Mouse (Mus musculus): ENCODE data around the gene Ncln. TPM values are rescaled to one million over a fixed set of nuclear protein-coding genes. Genes with fewer than 3 reads are reported as not detected.

The Ncln gene
- polyA plus RNA-seq, 1 experiment from 2014 or later: 72.3 TPM

GRCm38 (mm10) chr10:81497401-81498270, 1.4 kb upstream of the Ncln start:
- Histone ChIP-seq H3K4me3 (ENCODE audit: low read depth, low read length) (no peak overlapping the region), H3K4me2 (ENCODE audit: low read depth, low read length, severe bottlenecking) (peak overlapping the region; percentile 83), H3K4me1 (replicated peaks; ENCODE audit: control insufficient read depth, insufficient read depth, low read length) (peaks cover 8% of the 10 kb centered on the region), H3K27ac (ENCODE audit: low read depth, low read length) (no peak overlapping the region), H3K9ac (ENCODE audit: low read length) (no peak overlapping the region), H3K36me3 (ENCODE audit: control insufficient read depth, insufficient read depth, low read length) (no peaks in the 10 kb centered on the region; the same call in 1 of the 2 replicates), H3K27me3 (ENCODE audit: control insufficient read depth, insufficient read depth, low read length) (no peaks in the 10 kb centered on the region), H3K9me3 (ENCODE audit: control insufficient read depth, low read length) (no peaks in the 10 kb centered on the region)
- DNase-seq (ENCODE audit: low spot score) (no peak), ATAC-seq (replicated peaks; ENCODE audit: low FRiP score) (no peak)
- 87% methylated on average over 17 of the region's 17 CpGs for WGBS

DNA sequence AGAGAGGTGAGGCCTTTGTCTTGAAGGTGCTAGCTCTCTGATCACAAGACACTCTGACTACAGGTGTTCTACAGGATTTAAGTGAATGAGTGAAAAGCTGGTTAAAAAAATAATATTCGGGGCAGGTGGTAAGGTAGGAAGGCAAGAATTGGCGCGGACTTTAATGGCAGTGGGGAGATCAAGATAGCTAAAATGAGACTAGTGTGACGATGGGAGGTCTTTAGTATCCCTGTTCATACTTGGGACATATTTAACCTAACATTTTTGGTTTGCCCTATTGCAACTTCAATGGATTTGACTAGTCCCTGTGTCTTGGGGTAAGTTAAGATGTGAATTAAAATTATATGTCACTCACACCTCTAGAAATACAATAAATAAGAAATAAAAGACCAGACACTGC, 777 bp upstream of the Ncln start:
- WGBS: 31% methylated on average over 4 of the region's 4 CpGs
- no peak for ATAC-seq (replicated peaks; ENCODE audit: low FRiP score)

DNA sequence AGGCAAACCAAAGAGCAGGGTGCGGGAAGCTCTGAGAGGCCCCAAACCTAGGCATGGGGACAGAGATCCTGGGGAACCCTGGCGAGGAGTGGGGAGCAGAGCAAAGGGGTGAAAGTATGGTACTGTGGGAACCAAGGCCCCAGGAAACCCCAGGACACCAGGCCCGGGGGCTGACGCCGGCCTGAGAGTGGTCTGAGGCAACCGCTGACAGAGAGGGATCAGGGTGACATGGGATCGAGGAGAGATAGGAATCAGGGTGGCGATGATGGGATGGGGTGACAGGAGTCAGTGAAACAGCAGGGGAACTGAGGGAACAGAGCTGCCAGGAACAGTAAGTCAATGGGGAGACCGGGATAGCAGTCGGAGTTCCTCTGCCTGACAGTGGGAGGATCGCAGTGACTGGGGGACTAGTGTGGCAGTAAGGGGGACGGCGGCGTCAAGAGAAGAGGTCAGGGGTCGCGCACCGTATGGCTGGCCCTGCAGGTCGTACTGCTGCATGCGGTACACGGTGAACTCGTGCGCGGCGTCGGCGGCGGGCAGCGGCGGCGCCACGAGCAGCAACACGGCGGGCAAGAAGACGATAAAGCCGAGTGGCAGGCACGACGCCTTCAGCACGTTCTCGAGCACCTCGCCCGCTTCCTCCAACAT, 452 bp downstream of the Ncln start:
- Histone ChIP-seq H3K4me2 (ENCODE audit: low read depth, low read length, severe bottlenecking) (peak overlapping the region; percentile 83), H3K27me3 (ENCODE audit: control insufficient read depth, insufficient read depth, low read length) (no peaks in the 10 kb centered on the region), H3K9me3 (ENCODE audit: control insufficient read depth, low read length) (no peaks in the 10 kb centered on the region), H3K36me3 (ENCODE audit: control insufficient read depth, insufficient read depth, low read length) (peaks cover 2% of the 10 kb centered on the region), H3K4me1 (replicated peaks; ENCODE audit: control insufficient read depth, insufficient read depth, low read length) (peaks cover 8% of the 10 kb centered on the region), H3K9ac (ENCODE audit: low read length) (peak overlapping the region; percentile 71), H3K27ac (ENCODE audit: low read depth, low read length) (no peak overlapping the region), H3K4me3 (ENCODE audit: low read depth, low read length) (peak overlapping the region; percentile 84)
- ATAC-seq (replicated peaks; ENCODE audit: low FRiP score) (peak; percentile 34), DNase-seq (ENCODE audit: low spot score) (peak; percentile 52)
- WGBS: 1% methylated on average over 41 of the region's 41 CpGs

More for the DNA sequence above, 777 bp upstream of the Ncln start:
- Histone ChIP-seq H3K27ac (ENCODE audit: low read depth, low read length) (no peak overlapping the region; the same call in 1 of the 2 replicates), H3K27me3 (ENCODE audit: control insufficient read depth, insufficient read depth, low read length) (no peaks in the 10 kb centered on the region), H3K4me1 (replicated peaks; ENCODE audit: control insufficient read depth, insufficient read depth, low read length) (peaks cover 8% of the 10 kb centered on the region), H3K9ac (ENCODE audit: low read length) (peak overlapping the region; percentile 37; the same call in 1 of the 2 replicates), H3K4me2 (ENCODE audit: low read depth, low read length, severe bottlenecking) (peak overlapping the region; percentile 83), H3K4me3 (ENCODE audit: low read depth, low read length) (peak overlapping the region; percentile 84), H3K9me3 (ENCODE audit: control insufficient read depth, low read length) (no peaks in the 10 kb centered on the region), H3K36me3 (ENCODE audit: control insufficient read depth, insufficient read depth, low read length) (no peaks in the 10 kb centered on the region; the same call in 1 of the 2 replicates)
- DNase-seq (ENCODE audit: low spot score): no peak

- ATAC-seq (replicated peaks; ENCODE audit: low FRiP score) (no peak), DNase-seq (ENCODE audit: low spot score) (peak; percentile 50)
- Histone ChIP-seq H3K36me3 (ENCODE audit: control insufficient read depth, insufficient read depth, low read length) (peaks cover 2% of the 10 kb centered on the region), H3K27me3 (ENCODE audit: control insufficient read depth, insufficient read depth, low read length) (no peaks in the 10 kb centered on the region), H3K9me3 (ENCODE audit: control insufficient read depth, low read length) (no peaks in the 10 kb centered on the region), H3K9ac (ENCODE audit: low read length) (peak overlapping the region; percentile 71), H3K4me2 (ENCODE audit: low read depth, low read length, severe bottlenecking) (peak overlapping the region; percentile 83), H3K27ac (ENCODE audit: low read depth, low read length) (no peak overlapping the region), H3K4me1 (replicated peaks; ENCODE audit: control insufficient read depth, insufficient read depth, low read length) (peaks cover 8% of the 10 kb centered on the region), H3K4me3 (ENCODE audit: low read depth, low read length) (peak overlapping the region; percentile 84)
- 78% methylated on average over 6 of the region's 6 CpGs for WGBS
These were observed 1.0 kb downstream of the Ncln start for GRCm38 (mm10) chr10:81495151-81495550.

GRCm38 (mm10) chr10:81494260-81495041, 1.7 kb downstream of the Ncln start:
- no peak overlapping the region for H3K9ac ChIP-seq (ENCODE audit: low read length)
- 94% methylated on average over 11 of the region's 11 CpGs for WGBS
- H3K36me3 ChIP-seq (ENCODE audit: control insufficient read depth, insufficient read depth, low read length): peaks cover 2% of the 10 kb centered on the region
- H3K4me2 ChIP-seq (ENCODE audit: low read depth, low read length, severe bottlenecking): peak overlapping the region; percentile 83; the same call in 1 of the 2 replicates
- H3K27ac ChIP-seq (ENCODE audit: low read depth, low read length): no peak overlapping the region
- peaks cover 8% of the 10 kb centered on the region for H3K4me1 ChIP-seq (replicated peaks; ENCODE audit: control insufficient read depth, insufficient read depth, low read length)
- DNase-seq (ENCODE audit: low spot score): no peak
- no peaks in the 10 kb centered on the region for H3K9me3 ChIP-seq (ENCODE audit: control insufficient read depth, low read length)
- H3K4me3 ChIP-seq (ENCODE audit: low read depth, low read length): peak overlapping the region; percentile 84
- no peaks in the 10 kb centered on the region for H3K27me3 ChIP-seq (ENCODE audit: control insufficient read depth, insufficient read depth, low read length)
- no peak for ATAC-seq (replicated peaks; ENCODE audit: low FRiP score)

DNA sequence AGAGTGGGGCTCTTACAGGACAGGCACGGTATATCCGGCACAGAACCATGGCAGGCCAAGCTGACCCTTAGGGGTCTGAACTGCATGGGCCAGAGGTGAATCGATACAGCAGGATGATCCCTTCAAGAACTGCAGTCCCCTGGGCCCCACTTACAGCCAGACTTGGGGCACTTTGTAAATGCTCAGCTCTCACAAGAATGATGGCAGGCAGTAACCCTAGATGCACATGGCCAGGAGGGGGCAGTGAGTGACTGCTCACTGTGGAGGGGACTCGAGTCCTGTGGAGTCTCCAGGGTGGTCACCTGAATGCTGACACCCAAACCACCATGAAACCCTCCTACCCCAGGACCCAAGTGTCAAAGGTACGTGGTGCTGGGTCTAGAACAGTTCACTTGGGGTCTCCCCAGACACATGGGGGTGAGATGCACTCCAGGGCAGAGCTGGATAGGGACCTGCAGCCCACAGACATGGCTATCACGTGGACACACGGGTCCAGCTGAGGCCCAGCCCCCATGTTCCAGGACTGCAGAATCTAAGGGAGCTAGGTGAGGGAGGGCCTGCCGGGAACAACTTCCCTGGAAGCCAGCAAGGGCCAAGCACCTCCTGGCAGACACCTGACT, 2.5 kb downstream of the Ncln start:
- Histone ChIP-seq H3K9me3 (ENCODE audit: control insufficient read depth, low read length) (no peaks in the 10 kb centered on the region), H3K4me3 (ENCODE audit: low read depth, low read length) (no peak overlapping the region), H3K27ac (ENCODE audit: low read depth, low read length) (no peak overlapping the region), H3K27me3 (ENCODE audit: control insufficient read depth, insufficient read depth, low read length) (no peaks in the 10 kb centered on the region), H3K9ac (ENCODE audit: low read length) (no peak overlapping the region), H3K4me2 (ENCODE audit: low read depth, low read length, severe bottlenecking) (no peak overlapping the region), H3K36me3 (ENCODE audit: control insufficient read depth, insufficient read depth, low read length) (peaks cover 2% of the 10 kb centered on the region), H3K4me1 (replicated peaks; ENCODE audit: control insufficient read depth, insufficient read depth, low read length) (peaks cover 8% of the 10 kb centered on the region)
- DNase-seq (ENCODE audit: low spot score): no peak
- ATAC-seq (replicated peaks; ENCODE audit: low FRiP score): no peak
- WGBS: 84% methylated on average over 8 of the region's 8 CpGs

DNA sequence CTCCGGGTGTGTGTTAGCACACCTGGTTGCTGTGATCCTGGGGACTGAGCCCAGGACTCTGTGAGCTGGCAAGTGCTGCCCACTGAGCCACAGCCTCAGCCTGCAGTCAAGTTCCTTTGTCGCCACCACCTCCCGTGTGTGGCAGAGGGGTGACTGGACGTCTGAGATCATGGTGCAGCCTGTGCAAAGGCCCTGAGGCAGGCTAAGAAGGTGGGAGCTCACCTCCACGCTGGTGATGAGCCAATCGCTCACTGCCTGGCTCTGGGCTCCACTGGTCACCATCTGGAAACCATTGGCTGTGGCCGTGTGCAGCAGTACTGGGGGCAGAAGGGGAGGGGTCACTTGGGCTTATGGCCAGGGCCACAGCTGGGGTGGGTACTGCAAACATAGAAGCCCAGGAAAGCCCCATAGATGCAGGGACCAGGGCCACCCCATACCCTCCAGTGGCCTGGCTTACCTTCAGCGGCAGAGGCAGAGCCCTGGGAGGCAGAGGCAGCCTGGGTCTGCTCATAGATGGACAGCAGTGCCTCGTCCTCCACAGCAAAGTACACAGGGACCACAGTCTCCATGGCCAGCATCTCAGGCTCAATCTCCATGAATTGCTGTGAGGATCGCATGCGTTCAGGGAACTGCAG, 3.5 kb downstream of the Ncln start:
- ATAC-seq (replicated peaks; ENCODE audit: low FRiP score): no peak
- H3K4me3 ChIP-seq (ENCODE audit: low read depth, low read length): no peak overlapping the region

More for the DNA sequence above, 3.5 kb downstream of the Ncln start:
- H3K36me3 ChIP-seq (ENCODE audit: control insufficient read depth, insufficient read depth, low read length): peaks cover 2% of the 10 kb centered on the region
- WGBS: 90% methylated on average over 11 of the region's 11 CpGs
- H3K27ac ChIP-seq (ENCODE audit: low read depth, low read length): no peak overlapping the region
- DNase-seq (ENCODE audit: low spot score): no peak
- H3K4me2 ChIP-seq (ENCODE audit: low read depth, low read length, severe bottlenecking): no peak overlapping the region
- H3K4me1 ChIP-seq (replicated peaks; ENCODE audit: control insufficient read depth, insufficient read depth, low read length): peaks cover 8% of the 10 kb centered on the region
- no peaks in the 10 kb centered on the region for H3K9me3 ChIP-seq (ENCODE audit: control insufficient read depth, low read length)
- H3K27me3 ChIP-seq (ENCODE audit: control insufficient read depth, insufficient read depth, low read length): no peaks in the 10 kb centered on the region
- no peak overlapping the region for H3K9ac ChIP-seq (ENCODE audit: low read length)
